Mouse (Mus musculus) liver, embryonic 16.5 days (tissue): ENCODE data around the gene Hs3st2. TPM values are rescaled to one million over a fixed set of nuclear protein-coding genes. Genes with fewer than 3 reads are reported as not detected.
"Not testable (repeated sequence)": the region's sequence is repeated elsewhere in the genome, so short reads cannot be mapped to it uniquely, and the experiment has no call there.

Experiments
- ATAC-seq: fragments of 200-750 bp; cut with Nextera tagmentation; 2 replicates; pipeline ENCODE4 v1.8.0; 2017; ENCODE audit warnings: low read depth, mild to moderate bottlenecking, moderate number of reproducible peaks, moderate library complexity
- H3K27ac ChIP-seq: fragments of 300-500 bp; sonication (generic); 2 replicates; pipeline ENCODE4 v1.5.1; 2014; ENCODE audit warnings: mild to moderate bottlenecking, low read length
- H3K27me3 ChIP-seq: fragments of 300-500 bp; sonication (generic); 2 replicates; pipeline ENCODE4 v1.6.1; 2014; ENCODE audit warnings: low read depth, low read length, mixed read lengths; ENCODE audit not compliant: control insufficient read depth, insufficient read depth
- H3K36me3 ChIP-seq: fragments of 300-500 bp; sonication (generic); 2 replicates; pipeline ENCODE4 v1.6.1; 2014; ENCODE audit warnings: mild to moderate bottlenecking; ENCODE audit not compliant: control insufficient read depth, insufficient read depth
- H3K4me1 ChIP-seq: fragments of 300-500 bp; sonication (generic); 2 replicates; pipeline ENCODE4 v1.6.1; 2014; ENCODE audit warnings: low read depth, low read length, mixed read lengths; ENCODE audit not compliant: control insufficient read depth
- H3K4me2 ChIP-seq: fragments of 300-500 bp; sonication (generic); 2 replicates; pipeline ENCODE4 v1.6.1; 2014; ENCODE audit warnings: low read depth, low read length, mixed read lengths
- H3K4me3 ChIP-seq: fragments of 300-500 bp; sonication (generic); 2 replicates; pipeline ENCODE4 v1.5.1; 2014; ENCODE audit warnings: low read depth, mild to moderate bottlenecking, low read length
- H3K9ac ChIP-seq: fragments of 300-500 bp; sonication (generic); 2 replicates; pipeline ENCODE4 v1.6.1; 2014; ENCODE audit warnings: low read depth, low read length
- H3K9me3 ChIP-seq: fragments of 300-500 bp; sonication (generic); replicated peaks from 2 replicates; pipeline ENCODE4 v1.6.1; 2016; ENCODE audit warnings: low read length; ENCODE audit not compliant: control insufficient read depth
- WGBS: fragments of 180-500 bp; shearing (Covaris S2); extraction: QIAGEN DNeasy Blood & Tissue Kit; methylation state at CpG from one replicate; pipeline ENCODE4 v1.1.7; 2014; ENCODE audit not compliant: insufficient replicate concordance; 5-methylcytosine and 5-hydroxymethylcytosine counted together
- polyA plus RNA-seq: library from polyadenylated mRNA; unstranded; fragments of >200 nt; fragmentation: Nextera tagmentation; extraction: Ambion mirVana; gene quantifications from 2 replicates; pipeline ENCODE4 v1.2.1, GENCODE M21; 2015

The Hs3st2 gene
- polyA plus RNA-seq, result 0.04 TPM in 1 of 2 replicates, not detected in the other

DNA sequence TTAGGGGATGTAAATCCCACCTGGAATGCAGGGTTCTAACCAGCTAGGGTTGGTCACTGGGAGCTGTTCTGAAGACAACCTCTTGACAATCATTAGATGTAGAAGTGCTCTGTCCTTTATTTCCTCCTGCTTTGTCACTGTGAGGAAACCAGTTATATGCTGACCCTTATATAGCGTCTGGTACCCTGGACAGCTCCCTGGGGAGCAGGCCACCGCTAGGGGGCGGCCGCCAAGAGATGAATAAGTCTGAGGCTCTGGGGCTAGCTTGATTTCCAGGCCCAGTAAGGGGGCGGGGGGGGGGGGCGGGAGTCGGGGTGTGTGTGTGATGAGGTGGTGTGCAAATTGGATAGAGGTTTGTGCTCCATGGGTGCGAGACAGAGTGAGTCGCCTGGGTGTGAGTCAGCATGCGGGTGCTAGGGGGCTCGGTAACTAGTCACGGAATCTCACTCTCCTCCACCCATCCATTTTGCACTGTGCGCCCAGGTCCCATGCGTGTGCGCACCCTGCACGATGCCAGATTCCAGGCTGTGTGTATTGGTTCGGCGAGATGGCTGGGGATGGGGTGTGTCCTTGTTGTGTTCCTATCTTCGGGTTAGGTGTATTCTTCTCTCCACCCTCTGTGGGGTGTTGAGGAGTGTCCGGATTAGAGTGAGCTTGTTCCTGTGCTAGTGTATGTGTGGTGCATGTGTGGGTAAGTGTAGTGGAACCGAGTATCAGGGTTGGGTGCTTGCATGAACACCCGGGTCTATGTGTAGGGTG is at the start of gene Hs3st2:
Gene Hs3st2, plus strand, starts transcription at position 635 of the 759 bp plus-strand sequence.
- no peak for ATAC-seq
- Histone ChIP-seq H3K9me3 (no peaks in the 10 kb centered on the region), H3K4me1 (no peaks in the 10 kb centered on the region), H3K27ac (no peak within 1 kb of the TSS), H3K9ac (no peak within 1 kb of the TSS), H3K4me3 (no peak within 1 kb of the TSS), H3K27me3 (peaks cover 27% of the 10 kb centered on the region), H3K4me2 (no peak within 1 kb of the TSS), H3K36me3 (no peaks in the 10 kb centered on the region)
- WGBS, result 5% methylated on average over 20 of the region's 22 CpGs

GRCm38 (mm10) chr7:121348284-121348963 is 43.2 kb upstream of the Hs3st2 start:
- 45% methylated on average over 3 of the region's 3 CpGs for WGBS

DNA sequence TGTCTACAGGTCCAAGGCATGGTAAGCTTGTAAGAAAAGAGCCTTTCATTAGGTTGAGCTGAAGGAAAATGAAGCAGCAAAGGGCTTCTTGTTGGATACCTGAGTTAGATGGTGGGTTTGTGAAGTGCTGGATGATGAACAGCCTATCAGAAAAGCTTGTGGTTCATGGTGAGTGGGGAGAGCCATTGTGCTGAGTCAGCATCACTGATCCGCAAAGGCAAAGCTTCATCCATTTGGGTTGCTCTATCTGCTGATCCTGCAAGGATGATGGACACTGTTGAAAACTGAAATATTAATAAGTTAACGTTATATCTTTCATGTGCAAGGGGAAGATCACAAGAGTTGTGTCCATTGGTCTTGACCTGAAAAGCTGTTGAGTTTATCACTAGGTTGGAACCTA is 40.0 kb upstream of the Hs3st2 start:
- Histone ChIP-seq H3K4me2 (no peak overlapping the region), H3K27me3 (no peaks in the 10 kb centered on the region), H3K9me3 (no peaks in the 10 kb centered on the region), H3K27ac (no peak overlapping the region), H3K4me3 (no peak overlapping the region), H3K9ac (no peak overlapping the region), H3K4me1 (no peaks in the 10 kb centered on the region), H3K36me3 (no peaks in the 10 kb centered on the region)
- WGBS, result 62% methylated on average over 2 of the region's 2 CpGs
- no peak for ATAC-seq

More at GRCm38 (mm10) chr7:121348284-121348963, 43.2 kb upstream of the Hs3st2 start:
- no peaks in the 10 kb centered on the region for H3K27me3 ChIP-seq
- H3K27ac ChIP-seq, result no peak overlapping the region
- no peak overlapping the region for H3K4me2 ChIP-seq
- no peak overlapping the region for H3K9ac ChIP-seq
- H3K4me3 ChIP-seq, result no peak overlapping the region
- no peak for ATAC-seq
- no peaks in the 10 kb centered on the region for H3K36me3 ChIP-seq
- no peaks in the 10 kb centered on the region for H3K4me1 ChIP-seq
- H3K9me3 ChIP-seq, result no peaks in the 10 kb centered on the region

GRCm38 (mm10) chr7:121361448-121361847 is 30.2 kb upstream of the Hs3st2 start:
- not testable (repeated sequence) for H3K27me3 ChIP-seq, H3K4me3 ChIP-seq, H3K27ac ChIP-seq, ATAC-seq, H3K4me1 ChIP-seq, H3K4me2 ChIP-seq, H3K9me3 ChIP-seq, H3K9ac ChIP-seq, H3K36me3 ChIP-seq
- WGBS, result 73% methylated on average over 6 of the region's 6 CpGs

- no peak overlapping the region for H3K4me2 ChIP-seq
- no peak overlapping the region for H3K4me3 ChIP-seq
- 47% methylated on average over 7 of the region's 7 CpGs for whole genome bisulfite sequencing
- H3K27me3 ChIP-seq, result no peaks in the 10 kb centered on the region
- no peak for ATAC-seq
- no peak overlapping the region for H3K27ac ChIP-seq
- no peak overlapping the region for H3K9ac ChIP-seq
- H3K4me1 ChIP-seq, result no peaks in the 10 kb centered on the region
- H3K36me3 ChIP-seq, result no peaks in the 10 kb centered on the region
- H3K9me3 ChIP-seq, result no peaks in the 10 kb centered on the region; the same call in 1 of the 2 replicates
Observed at GRCm38 (mm10) chr7:121365584-121365983, 26.1 kb upstream of the Hs3st2 start.

GRCm38 (mm10) chr7:121367185-121367584 is 24.5 kb upstream of the Hs3st2 start:
- no peak overlapping the region for H3K4me2 ChIP-seq
- H3K36me3 ChIP-seq, result no peaks in the 10 kb centered on the region
- H3K9me3 ChIP-seq, result no peaks in the 10 kb centered on the region
- H3K27me3 ChIP-seq, result no peaks in the 10 kb centered on the region
- H3K4me3 ChIP-seq, result no peak overlapping the region
- no peak overlapping the region for H3K9ac ChIP-seq
- ATAC-seq, result no peak
- 71% methylated on average over 6 of the region's 6 CpGs for WGBS
- no peak overlapping the region for H3K27ac ChIP-seq
- H3K4me1 ChIP-seq, result no peaks in the 10 kb centered on the region

DNA sequence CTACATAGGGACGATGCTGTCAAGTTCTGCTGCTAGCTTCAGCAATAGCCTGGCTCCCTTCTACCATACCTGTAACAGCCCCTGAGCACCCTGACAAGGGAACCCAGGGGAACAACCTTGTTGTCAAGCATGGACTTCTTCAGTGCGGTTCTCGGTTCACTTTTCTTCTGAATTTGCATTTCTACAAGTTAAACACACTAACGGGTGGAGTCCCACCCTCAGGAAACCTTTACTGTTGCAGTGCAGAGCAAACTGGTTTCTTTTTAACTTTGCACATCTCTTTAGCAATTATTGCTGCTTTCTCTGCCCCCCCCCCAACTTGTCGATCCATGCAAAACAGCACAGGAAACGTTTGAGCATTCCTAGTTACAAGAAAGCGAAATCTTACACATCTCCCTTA is 19.7 kb upstream of the Hs3st2 start:
- Histone ChIP-seq H3K4me1 (no peaks in the 10 kb centered on the region), H3K4me2 (no peak overlapping the region), H3K27ac (no peak overlapping the region), H3K9ac (no peak overlapping the region), H3K36me3 (no peaks in the 10 kb centered on the region), H3K4me3 (no peak overlapping the region), H3K9me3 (no peaks in the 10 kb centered on the region), H3K27me3 (no peaks in the 10 kb centered on the region)
- no peak for ATAC-seq
- 55% methylated on average over 7 of the region's 7 CpGs for WGBS

- Histone ChIP-seq H3K4me1 (no peaks in the 10 kb centered on the region), H3K4me2 (no peak overlapping the region), H3K27ac (no peak overlapping the region), H3K9me3 (no peaks in the 10 kb centered on the region), H3K27me3 (no peaks in the 10 kb centered on the region), H3K36me3 (no peaks in the 10 kb centered on the region), H3K9ac (no peak overlapping the region), H3K4me3 (no peak overlapping the region)
- WGBS, result 44% methylated on average over 6 of the region's 6 CpGs
- ATAC-seq, result no peak
Observed at GRCm38 (mm10) chr7:121375456-121375855, 16.2 kb upstream of the Hs3st2 start.

GRCm38 (mm10) chr7:121378942-121379341 is 12.7 kb upstream of the Hs3st2 start:
- ATAC-seq, result no peak
- no peaks in the 10 kb centered on the region for H3K9me3 ChIP-seq
- H3K9ac ChIP-seq, result no peak overlapping the region
- 40% methylated on average over 4 of the region's 4 CpGs for WGBS
- no peak overlapping the region for H3K4me3 ChIP-seq
- H3K27me3 ChIP-seq, result no peaks in the 10 kb centered on the region
- no peak overlapping the region for H3K4me2 ChIP-seq
- no peaks in the 10 kb centered on the region for H3K36me3 ChIP-seq
- no peaks in the 10 kb centered on the region for H3K4me1 ChIP-seq
- no peak overlapping the region for H3K27ac ChIP-seq
